Mouse (Mus musculus) MN1 (cell line): ENCODE results near the gene Slc38a1.

Experiments
- DNase-seq: peaks from one replicate; pipeline ENCODE4 v3.0.0-alpha.2; 2016; ENCODE audit warnings: low spot score

The Slc38a1 gene

DNA sequence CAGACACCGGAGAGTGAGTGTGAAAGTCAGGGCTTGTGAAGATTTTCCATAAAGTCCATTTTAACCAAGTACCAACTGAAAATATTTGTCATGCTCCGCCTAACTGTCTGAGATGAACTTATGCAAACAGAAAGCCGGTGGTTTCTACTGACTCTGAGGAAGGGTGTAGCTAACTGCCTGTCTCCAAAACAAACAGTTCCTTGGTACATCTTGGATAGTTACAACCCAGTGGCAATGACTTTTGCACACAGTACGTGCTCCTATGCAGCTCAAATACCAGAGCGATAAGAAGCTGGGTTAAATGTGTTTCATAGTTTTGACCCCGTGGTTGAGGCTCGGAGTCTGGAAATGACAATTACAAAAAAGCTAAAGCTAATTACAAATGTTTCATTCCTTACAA, 34.0 kb downstream of the Slc38a1 start:
- DNase-seq: no peak

GRCm38 (mm10) chr15:96607422-96607821, 35.3 kb downstream of the Slc38a1 start:
- no peak for DNase-seq

- no peak for DNase-seq
Observed at GRCm38 (mm10) chr15:96604282-96604681, 38.4 kb downstream of the Slc38a1 start.

- no peak for DNase-seq
Observed at GRCm38 (mm10) chr15:96602043-96602442, 40.7 kb downstream of the Slc38a1 start.

GRCm38 (mm10) chr15:96599852-96600781, 42.6 kb downstream of the Slc38a1 start:
- no peak for DNase-seq

DNA sequence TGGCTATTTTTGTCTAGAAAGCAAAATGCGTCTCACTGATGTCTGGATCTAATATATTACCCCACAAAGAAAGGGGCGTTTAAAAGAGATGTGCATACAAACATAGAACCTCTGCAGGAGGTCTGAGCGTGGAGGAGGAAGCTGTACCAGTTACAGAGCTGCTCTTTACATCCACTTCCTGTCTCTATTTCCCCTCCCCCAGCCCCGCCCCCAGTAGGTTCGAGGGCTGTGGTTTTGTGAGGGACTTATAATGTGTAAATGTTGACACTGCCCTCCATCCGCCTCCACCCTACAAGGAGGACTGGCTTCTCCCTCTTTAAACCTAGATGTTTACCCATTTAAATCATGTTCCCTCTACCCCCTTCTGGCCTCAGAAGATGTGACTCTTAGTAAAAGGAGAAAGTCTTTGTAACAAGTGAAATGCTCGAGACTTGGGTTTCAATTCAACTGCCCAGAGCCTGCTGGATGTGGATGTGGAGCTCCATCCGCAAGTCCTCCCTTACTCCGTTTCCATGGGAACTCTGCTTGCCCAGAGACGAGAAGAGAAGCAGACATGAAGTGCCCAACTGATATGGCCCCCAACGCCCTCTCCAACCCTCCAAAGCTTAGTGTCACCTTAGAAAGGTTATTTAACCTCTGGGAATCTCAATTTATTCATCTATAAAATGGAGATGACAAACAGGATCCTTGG, 43.7 kb downstream of the Slc38a1 start:
- DNase-seq: no peak

DNA sequence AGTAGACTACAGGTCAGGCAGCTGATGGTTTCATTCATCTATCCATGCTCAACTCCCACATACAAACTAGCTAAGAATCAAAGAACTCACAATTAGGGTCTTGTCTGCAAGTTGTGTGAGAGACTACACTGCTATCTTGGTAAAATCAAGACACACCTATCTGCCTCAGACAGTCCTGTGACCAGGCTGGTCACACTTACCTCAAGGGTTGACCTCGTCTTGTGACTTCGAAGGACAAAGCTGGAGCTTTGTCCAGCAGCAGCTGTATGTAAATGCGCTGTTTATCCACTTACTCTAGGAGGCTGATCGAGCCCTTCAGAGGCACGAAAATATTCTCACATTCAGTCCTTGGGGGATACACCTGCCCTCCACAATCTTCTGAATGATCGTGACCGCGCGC, 45.6 kb downstream of the Slc38a1 start:
- DNase-seq: no peak

- DNase-seq: no peak
Observed at GRCm38 (mm10) chr15:96594316-96594715, 48.4 kb downstream of the Slc38a1 start.

GRCm38 (mm10) chr15:96593866-96594265, 48.8 kb downstream of the Slc38a1 start:
- DNase-seq: no peak

- DNase-seq: no peak
Observed at GRCm38 (mm10) chr15:96593457-96593856, 49.3 kb downstream of the Slc38a1 start.

GRCm38 (mm10) chr15:96592976-96593375, 49.7 kb downstream of the Slc38a1 start:
- no peak for DNase-seq

DNA sequence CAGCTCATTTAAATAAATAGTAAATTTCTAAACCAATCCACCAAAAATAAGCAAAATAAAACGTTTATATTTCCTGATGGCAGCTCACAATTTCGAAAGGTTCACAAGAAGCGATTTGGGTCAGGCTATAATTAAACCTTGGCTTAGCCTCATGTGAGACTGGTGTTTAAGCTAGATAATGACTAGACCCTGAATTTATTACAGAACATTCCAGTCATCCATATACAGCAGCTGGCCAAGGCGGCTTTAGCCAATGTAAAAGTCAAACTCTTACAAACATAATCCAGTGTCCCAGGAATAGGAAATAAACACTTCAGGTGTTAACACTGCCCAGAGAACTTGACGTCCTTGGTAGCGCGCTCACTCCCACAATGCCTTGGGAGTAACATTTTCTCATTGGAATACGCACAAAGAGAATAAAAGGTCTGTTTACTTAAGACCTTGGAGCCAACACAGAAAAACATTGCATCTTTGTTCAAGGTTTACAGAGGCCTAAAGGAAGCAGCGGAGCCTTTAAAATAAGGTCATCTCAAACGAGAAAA, 50.8 kb downstream of the Slc38a1 start:
- DNase-seq: no peak

DNA sequence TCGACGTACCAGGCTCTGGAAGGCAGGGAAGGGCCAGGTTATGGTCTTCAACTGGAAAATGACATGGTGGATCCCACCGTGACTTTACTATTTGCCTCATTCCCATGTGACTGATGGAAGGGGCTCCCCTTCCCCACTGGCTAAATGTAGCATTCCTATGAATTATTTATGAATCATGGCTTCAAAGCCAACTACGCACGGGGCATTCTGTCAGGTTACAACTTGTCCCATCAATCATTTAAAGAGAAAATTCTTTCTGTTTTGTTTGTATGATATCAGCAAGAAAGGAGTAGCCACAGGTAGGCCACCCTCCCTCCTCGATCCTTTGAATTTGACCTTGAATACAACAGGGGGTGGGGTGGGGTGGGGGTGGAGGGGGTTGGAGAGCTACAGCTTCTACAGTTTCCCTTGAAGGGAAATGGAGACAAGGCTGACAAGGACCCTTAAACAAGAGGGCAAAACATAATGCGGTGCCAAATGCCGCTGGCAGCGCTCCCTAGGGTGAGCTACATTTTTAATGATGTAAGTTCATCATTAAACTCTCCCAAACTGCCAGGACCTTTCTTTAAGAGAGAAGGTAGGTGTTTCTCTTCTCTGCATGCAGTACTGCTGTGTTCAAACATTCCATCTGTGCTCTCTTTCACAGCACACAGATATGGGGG, 53.6 kb downstream of the Slc38a1 start:
- no peak for DNase-seq

DNA sequence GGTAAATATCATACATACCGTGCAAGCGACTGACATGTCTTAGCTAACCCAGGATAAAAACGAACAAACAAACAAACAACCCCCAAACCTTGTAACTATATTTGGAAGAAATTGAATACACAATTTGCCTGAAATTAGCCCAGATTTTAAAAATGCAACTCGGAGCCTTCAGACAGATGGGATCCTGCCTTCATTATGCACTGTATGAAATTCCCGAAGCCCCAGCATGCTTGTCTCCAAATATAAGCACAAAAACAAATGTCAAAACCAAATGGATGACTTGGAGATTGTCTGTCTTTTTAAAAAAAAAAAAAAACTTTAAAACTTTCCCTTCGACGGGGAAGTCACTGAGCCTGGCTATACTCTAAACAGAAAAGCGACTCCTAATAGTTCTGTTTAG, 54.7 kb downstream of the Slc38a1 start:
- no peak for DNase-seq

DNA sequence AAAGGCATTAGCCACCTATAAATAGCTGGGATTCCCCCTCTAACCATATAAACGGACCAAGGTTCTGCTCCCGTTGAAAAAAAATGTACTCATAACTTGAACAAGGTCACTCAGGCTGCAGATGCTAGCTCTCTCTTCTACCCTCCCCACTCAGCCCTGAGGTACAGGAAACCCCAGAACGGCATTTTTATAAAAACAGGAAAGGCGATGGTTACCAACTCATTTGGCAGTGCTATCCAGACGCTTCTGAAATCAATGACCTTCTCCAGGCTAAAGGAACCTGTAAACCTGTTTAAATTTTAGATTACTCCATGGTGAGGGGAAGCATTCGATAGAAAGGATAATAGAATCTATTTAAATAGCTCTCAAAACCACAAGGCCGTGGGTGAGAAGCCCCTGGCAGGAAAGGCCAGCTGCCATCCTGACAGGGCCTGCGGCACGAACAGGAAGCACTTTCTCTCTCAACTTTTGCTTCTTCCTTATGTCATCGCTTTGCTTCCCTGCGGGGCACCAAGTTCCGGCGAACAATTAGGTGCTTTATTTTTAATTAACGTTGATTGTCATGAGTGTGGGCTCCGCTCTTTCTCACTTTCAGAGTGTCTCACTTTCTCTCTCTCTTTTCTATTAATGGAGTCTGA, 59.2 kb downstream of the Slc38a1 start:
- no peak for DNase-seq

DNA sequence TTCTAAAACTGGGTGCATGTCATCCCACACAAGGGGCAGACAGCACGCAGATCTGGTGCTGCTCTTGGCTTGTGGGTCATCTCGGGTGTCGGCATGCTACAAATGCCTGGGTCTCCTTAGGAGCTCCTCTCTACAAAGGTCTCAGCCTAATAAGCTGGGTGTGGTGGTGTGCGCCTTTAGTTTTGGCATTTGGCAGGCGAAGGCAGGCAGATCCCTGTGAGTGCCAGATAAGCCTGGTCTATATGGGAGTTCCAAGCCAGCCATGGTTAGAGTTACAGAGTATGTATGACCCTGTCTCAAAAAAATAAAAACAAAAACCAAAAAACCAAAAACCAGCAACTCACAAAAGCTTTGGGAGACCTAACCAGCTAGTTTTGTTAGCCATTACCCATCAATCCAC, 65.7 kb downstream of the Slc38a1 start:
- DNase-seq: no peak

DNA sequence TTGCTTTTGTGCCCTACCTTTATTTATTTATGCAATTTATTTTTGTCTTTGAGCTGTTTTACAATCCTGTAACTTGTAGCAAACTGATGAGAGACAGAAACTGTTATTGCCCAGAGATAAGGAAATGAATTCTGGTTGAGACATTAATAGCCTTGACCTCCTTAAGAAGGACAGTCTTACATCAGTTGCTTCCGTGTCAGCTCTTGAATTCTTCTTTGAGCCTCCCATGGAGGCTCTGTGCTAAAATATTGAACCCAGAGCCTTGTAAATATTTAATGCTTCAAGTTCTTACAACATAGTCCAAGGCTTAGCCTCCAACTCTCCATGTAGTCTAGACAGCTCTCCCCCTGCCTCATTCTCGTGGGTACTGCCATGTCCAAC, 73.7 kb downstream of the Slc38a1 start:
- no peak for DNase-seq

GRCm38 (mm10) chr15:96568271-96568982, 74.3 kb downstream of the Slc38a1 start:
- DNase-seq: peak; percentile 86

GRCm38 (mm10) chr15:96566850-96567271, 75.9 kb downstream of the Slc38a1 start:
- DNase-seq: no peak

DNA sequence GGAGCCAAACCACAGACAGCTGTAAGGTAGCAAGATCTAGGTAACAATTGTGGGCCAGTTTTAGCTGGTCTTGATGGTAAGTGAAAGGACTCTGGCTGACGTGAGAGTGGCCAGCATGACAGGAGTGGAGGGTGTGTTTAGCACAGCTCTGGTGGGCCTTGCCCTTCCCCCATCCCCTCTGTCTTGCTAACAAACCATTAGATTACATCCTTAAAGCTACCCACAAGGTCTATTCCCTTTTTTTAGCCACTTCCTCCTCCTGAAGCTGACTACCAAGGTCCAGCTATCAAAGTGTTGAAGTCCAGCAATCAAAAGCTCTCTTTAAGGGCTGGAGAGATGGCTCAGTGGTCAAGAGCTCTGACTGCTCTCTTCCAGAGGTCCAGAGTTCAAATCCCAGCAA, 78.9 kb downstream of the Slc38a1 start:
- no peak for DNase-seq

- no peak for DNase-seq
Observed at GRCm38 (mm10) chr15:96562521-96562920, 80.2 kb downstream of the Slc38a1 start.
